Mouse (Mus musculus): ENCODE data around the gene Lctl.

DNA sequence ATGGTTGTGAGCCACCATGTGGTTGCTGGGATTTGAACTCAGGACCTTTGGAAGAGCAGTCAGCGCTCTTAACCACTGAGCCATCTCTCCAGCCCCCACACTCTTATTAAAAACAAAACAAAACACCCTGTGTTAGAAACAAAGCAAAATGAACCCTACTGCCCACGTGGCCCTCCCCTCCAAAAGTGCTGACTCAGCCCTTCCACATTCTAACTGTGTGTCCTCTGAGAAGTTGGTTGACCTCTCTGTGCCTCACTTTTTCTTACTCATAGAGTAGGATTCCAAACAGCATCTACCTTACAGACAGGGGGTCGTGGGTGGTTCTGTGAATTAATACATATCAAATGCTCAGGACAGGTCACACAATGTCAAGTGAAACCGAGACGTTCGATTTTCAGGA is 37.0 kb upstream of the Lctl start:
- no peak for TF ChIP-seq GATA1 (IDR thresholded peaks at IDR 0.05; ENCODE audit: low read length)
- no peak for TF ChIP-seq TAL1 (IDR thresholded peaks at IDR 0.05; ENCODE audit: low read length)

Measured in erythroblast, embryonic 14.5 days (primary cell).